Mouse (Mus musculus) midbrain, postnatal 0 days (tissue): ENCODE measurements at regions not wholly inside any gene's neighbourhood (a gene's known extent, or its start where the extent isn't known, plus 50 kb on each side); places are given as distances from the start of the nearest gene placed in this dataset.

Experiments used
- ATAC-seq: fragments of 200-750 bp; cut with Nextera tagmentation; 2 replicates; pipeline ENCODE4 v1.8.0; 2017; ENCODE audit warnings: moderate number of reproducible peaks, mild to moderate bottlenecking, moderate TSS enrichment, moderate library complexity; ENCODE audit not compliant: low FRiP score
- DNase-seq: peaks from one replicate; pipeline ENCODE4 v3.0.0-alpha.2; 2015; ENCODE audit warnings: low spot score
- H3K27ac ChIP-seq: fragments of 300-500 bp; sonication (generic); 2 replicates; pipeline ENCODE4 v1.5.1; 2014; ENCODE audit warnings: low read depth, mild to moderate bottlenecking, low read length, mixed read lengths
- H3K27me3 ChIP-seq: fragments of 300-500 bp; sonication (generic); 2 replicates; pipeline ENCODE4 v1.6.1; 2014; ENCODE audit warnings: low read length, control low read depth, mixed read lengths; ENCODE audit not compliant: insufficient read depth
- H3K36me3 ChIP-seq: fragments of 300-500 bp; sonication (generic); 2 replicates; pipeline ENCODE4 v1.6.1; 2014; ENCODE audit warnings: low read length, control low read depth, mixed read lengths; ENCODE audit not compliant: insufficient read depth
- H3K4me1 ChIP-seq: fragments of 300-500 bp; sonication (generic); 2 replicates; pipeline ENCODE4 v1.6.1; 2014; ENCODE audit warnings: mild to moderate bottlenecking, control low read depth, antibody characterized with exemption, low read length, mixed read lengths; ENCODE audit not compliant: insufficient read depth
- H3K4me2 ChIP-seq: fragments of 300-500 bp; sonication (generic); 2 replicates; pipeline ENCODE4 v1.6.1; 2014; ENCODE audit warnings: low read depth, mild to moderate bottlenecking, low read length, mixed read lengths; ENCODE audit not compliant: poor library complexity, severe bottlenecking
- H3K4me3 ChIP-seq: fragments of 300-500 bp; sonication (generic); 2 replicates; pipeline ENCODE4 v1.5.1; 2014; ENCODE audit warnings: low read depth, mild to moderate bottlenecking, low read length, moderate library complexity
- H3K9ac ChIP-seq: fragments of 300-500 bp; sonication (generic); replicated peaks from 2 replicates; pipeline ENCODE4 v1.6.1; 2014; ENCODE audit warnings: mild to moderate bottlenecking, low read length, moderate library complexity, mixed read lengths; ENCODE audit not compliant: poor library complexity, severe bottlenecking
- H3K9me3 ChIP-seq: fragments of 300-500 bp; sonication (generic); 2 replicates; pipeline ENCODE4 v1.6.1; 2016; ENCODE audit warnings: low read length, control low read depth
- CTCF ChIP-seq: IDR thresholded peaks from 2 replicates; pipeline ENCODE4 v1.5.1; 2016; ENCODE audit warnings: antibody characterized with exemption, mild to moderate bottlenecking
- WGBS: fragments of 180-500 bp; shearing (Covaris S2); extraction: QIAGEN DNeasy Blood & Tissue Kit; methylation state at CpG from one replicate; pipeline ENCODE4 v1.1.7; 2014; 5-methylcytosine and 5-hydroxymethylcytosine counted together

DNA sequence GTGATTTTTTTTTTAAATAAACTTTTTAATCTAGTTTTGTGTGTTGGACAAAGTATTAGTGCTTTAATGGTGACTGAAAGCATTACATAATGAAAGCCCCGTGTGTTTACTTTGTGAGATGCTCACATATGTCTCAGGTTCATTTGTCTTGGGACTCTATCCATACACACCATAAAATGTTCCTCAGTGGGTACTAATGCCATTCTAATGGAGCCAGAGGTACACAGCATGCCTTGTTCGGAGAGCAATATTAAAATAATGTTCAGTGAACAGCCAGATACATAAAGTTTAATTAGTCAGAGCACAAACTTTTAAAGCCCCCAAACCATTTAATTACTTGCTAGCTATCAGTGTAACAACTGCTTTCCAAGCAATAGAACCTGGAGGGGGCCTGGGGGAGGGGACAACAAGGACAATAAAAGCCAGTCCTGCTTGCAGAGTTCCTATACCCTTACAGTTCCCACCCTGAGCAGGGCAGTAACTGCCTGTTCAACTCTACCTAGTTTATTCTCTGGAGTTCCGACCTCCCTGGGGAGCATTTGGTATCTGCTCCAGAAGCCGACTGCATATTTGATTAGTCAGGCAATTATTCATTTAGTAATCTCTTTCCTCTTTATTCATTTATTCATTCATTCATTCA, 108.0 kb upstream of the Arhgap28 start:
- H3K36me3 ChIP-seq, result no peaks in the 10 kb centered on the region
- DNase-seq (no peak), ATAC-seq (no peak)
- WGBS, result 79% methylated on average over 4 of the region's 4 CpGs
- no peak overlapping the region for H3K27ac ChIP-seq
- H3K4me1 ChIP-seq, result no peaks in the 10 kb centered on the region
- no peak overlapping the region for H3K4me3 ChIP-seq
- H3K9ac ChIP-seq, result no peak overlapping the region
- no peaks in the 10 kb centered on the region for H3K27me3 ChIP-seq
- H3K4me2 ChIP-seq, result no peak overlapping the region
- H3K9me3 ChIP-seq, result no peaks in the 10 kb centered on the region
- no peak for TF ChIP-seq CTCF

DNA sequence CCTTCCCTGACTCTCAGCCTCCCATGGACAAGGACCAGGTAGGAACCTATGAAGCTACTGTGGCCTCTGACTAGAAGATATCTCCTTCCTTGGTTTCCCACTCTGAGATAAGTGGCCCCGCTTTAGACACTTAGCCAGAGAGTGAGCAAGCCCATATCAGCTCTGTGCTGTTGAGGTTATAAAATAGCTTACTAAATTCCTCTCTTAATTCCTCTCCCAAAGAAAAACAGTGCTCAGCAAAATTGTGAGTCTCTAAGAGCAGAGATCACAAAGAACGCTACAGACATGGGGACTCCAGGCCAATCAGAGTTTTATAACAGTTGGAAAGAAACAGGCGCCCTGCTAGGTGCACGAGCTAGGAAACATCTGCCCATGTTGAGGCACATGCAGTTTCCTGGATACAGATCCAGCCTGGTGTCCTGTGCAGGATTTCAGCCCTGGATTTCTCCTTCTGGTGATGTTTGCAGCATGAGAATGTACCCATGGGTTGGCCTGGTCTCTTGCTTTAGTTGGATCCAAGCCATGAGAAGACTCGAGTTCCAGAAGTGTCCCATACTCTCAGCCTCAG, 108.9 kb upstream of the Arhgap28 start:
- Histone ChIP-seq H3K27ac (no peak overlapping the region), H3K9ac (no peak overlapping the region), H3K4me2 (no peak overlapping the region), H3K9me3 (no peaks in the 10 kb centered on the region), H3K4me1 (no peaks in the 10 kb centered on the region), H3K27me3 (no peaks in the 10 kb centered on the region), H3K36me3 (no peaks in the 10 kb centered on the region), H3K4me3 (no peak overlapping the region)
- no peak for TF ChIP-seq CTCF
- ATAC-seq (no peak), DNase-seq (no peak)
- WGBS, result 79% methylated on average over 5 of the region's 5 CpGs

DNA sequence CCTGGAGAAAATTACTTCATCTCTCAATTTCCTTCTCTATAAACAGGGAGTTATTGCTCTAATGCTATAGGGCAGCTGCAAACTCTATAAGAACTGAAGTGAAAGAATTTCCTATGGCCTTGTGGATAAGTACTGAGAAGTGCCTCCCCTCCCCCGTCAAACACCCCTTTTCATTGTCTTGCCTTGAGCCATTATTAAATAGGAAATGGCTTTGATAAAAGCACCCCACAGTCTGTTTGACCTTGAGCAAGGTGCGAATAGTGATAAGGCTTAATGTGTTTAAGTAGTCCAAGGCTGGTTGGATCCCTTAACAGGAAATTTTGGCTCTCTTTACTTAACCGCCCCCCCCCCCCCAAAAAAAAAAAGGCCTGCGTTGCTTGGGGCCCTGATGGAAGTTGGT, 111.7 kb upstream of the Arhgap28 start:
- DNase-seq (no peak), ATAC-seq (no peak)
- 79% methylated on average over 4 of the region's 4 CpGs for WGBS
- Histone ChIP-seq H3K4me1 (no peaks in the 10 kb centered on the region), H3K36me3 (no peaks in the 10 kb centered on the region), H3K27me3 (no peaks in the 10 kb centered on the region), H3K27ac (no peak overlapping the region), H3K4me2 (no peak overlapping the region), H3K9ac (no peak overlapping the region), H3K9me3 (no peaks in the 10 kb centered on the region), H3K4me3 (no peak overlapping the region)
- no peak for TF ChIP-seq CTCF

DNA sequence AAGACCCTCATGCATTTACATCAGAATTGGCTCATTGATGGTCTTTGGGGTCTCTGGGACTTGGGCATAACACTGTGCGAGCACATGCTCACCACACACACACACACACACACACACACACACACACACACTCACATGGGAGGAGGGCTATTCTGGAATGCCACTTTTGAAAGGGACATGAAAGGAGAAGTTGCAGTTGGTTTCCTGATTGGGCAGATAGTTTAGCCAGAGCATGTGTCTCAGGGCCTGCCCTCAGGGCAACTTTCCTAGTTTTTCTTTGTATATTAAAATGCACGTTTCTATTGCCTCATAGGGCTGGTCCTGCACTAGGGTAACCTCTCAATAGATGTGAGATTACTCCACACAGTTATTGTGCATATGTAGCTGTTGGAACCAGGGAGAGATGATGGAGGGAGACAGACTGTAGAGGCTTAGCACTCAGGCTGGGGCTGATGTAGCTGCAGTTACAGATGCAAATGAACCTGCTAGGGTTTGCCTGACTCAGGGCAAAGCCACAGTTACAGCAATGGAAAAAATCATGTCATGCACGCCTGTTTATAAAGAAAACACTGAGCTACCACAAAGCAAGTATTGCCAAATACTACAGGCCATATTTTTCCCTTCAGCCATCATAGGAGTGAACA, 115.3 kb upstream of the Arhgap28 start:
- 58% methylated on average over 3 of the region's 3 CpGs for WGBS
- no peak overlapping the region for H3K9ac ChIP-seq
- H3K27ac ChIP-seq, result no peak overlapping the region
- no peak overlapping the region for H3K4me3 ChIP-seq
- no peaks in the 10 kb centered on the region for H3K9me3 ChIP-seq
- H3K36me3 ChIP-seq, result no peaks in the 10 kb centered on the region
- no peaks in the 10 kb centered on the region for H3K27me3 ChIP-seq
- H3K4me1 ChIP-seq, result no peaks in the 10 kb centered on the region
- DNase-seq (no peak), ATAC-seq (no peak)
- no peak for TF ChIP-seq CTCF
- no peak overlapping the region for H3K4me2 ChIP-seq

DNA sequence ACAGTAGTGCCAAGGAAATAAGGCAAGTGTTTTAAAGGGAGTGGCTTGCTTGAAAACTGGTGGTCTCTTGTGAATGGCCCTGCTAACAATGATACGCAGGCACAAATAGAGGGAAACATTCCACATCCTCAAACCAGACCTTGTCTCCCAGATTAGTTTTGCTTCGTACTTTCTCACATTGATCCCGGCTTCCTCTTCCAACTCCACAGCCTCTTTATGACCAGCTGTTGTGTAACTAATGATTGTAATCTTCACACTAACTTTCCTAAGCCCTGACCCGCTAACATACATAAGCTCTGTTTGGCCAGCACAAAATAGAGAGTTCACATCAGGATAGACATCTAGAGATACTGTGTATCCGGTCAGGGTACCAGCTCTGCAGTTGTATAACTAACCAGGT, 116.3 kb upstream of the Arhgap28 start:
- TF ChIP-seq CTCF, result no peak
- WGBS, result 87% methylated on average over 5 of the region's 5 CpGs
- no peak for ATAC-seq

DNA sequence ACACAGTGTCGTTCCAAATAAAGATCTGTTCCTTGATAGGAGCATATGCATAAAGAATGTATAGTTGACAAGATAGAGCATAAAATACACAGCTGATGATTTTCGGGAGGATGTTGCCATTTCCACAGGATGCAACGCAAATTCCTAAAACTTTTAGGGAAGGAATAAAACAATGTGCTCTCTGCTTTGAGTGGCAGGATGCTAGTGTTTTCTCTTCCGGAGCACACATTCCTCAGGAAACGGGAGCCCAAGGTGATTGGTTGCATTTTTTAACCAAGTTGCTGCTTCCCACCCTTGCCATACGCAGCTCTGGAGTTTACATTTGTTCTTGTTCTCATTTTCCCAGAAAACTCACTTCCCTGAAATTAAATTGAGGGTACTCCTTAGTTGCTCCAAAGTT, 116.8 kb upstream of the Arhgap28 start:
- no peak for DNase-seq
- Histone ChIP-seq H3K4me3 (no peak overlapping the region), H3K36me3 (no peaks in the 10 kb centered on the region), H3K4me1 (no peaks in the 10 kb centered on the region), H3K9me3 (no peaks in the 10 kb centered on the region), H3K27ac (no peak overlapping the region), H3K4me2 (no peak overlapping the region), H3K9ac (no peak overlapping the region), H3K27me3 (no peaks in the 10 kb centered on the region)
- 85% methylated on average over 6 of the region's 6 CpGs for WGBS
- no peak for TF ChIP-seq CTCF
- no peak for ATAC-seq

More for the DNA sequence above, 116.3 kb upstream of the Arhgap28 start:
- Histone ChIP-seq H3K27me3 (no peaks in the 10 kb centered on the region), H3K9ac (no peak overlapping the region), H3K4me2 (no peak overlapping the region), H3K4me1 (no peaks in the 10 kb centered on the region), H3K4me3 (no peak overlapping the region), H3K9me3 (no peaks in the 10 kb centered on the region), H3K27ac (no peak overlapping the region), H3K36me3 (no peaks in the 10 kb centered on the region)
- DNase-seq, result no peak
